Mouse (Mus musculus) liver, adult 2 months (tissue): ENCODE measurements around the gene Ocm.

Experiments
- CTCF ChIP-seq: fragments of 200-500 bp; IDR thresholded peaks from 2 replicates; pipeline ENCODE4 v1.5.1; 2011; ENCODE audit warnings: low read depth, low read length, control low read depth
- POLR2A ChIP-seq: fragments of 200-500 bp; IDR thresholded peaks from 2 replicates; pipeline ENCODE4 v1.6.1; 2011; ENCODE audit warnings: low read length, control low read depth; ENCODE audit not compliant: insufficient read depth; ENCODE audit errors: extremely low read depth

GRCm38 (mm10) chr5:143992661-143993060, 33.8 kb downstream of the Ocm start:
- TF ChIP-seq CTCF (no peak), POLR2A (no peak)
